Mouse (Mus musculus) lung, embryonic 15.5 days (tissue): ENCODE data around the gene Gm37419. TPM values are rescaled to one million over a fixed set of nuclear protein-coding genes. Genes with fewer than 3 reads are reported as not detected.

ENCODE experiments used
- ATAC-seq: fragments of 200-750 bp; cut with Nextera tagmentation; 2 replicates; pipeline ENCODE4 v1.8.0; 2017; ENCODE audit warnings: moderate number of reproducible peaks, borderline replicate concordance; ENCODE audit not compliant: low FRiP score, low TSS enrichment; ENCODE audit errors: extremely low read depth
- H3K27ac ChIP-seq: fragments of 300-500 bp; sonication (generic); 2 replicates; pipeline ENCODE4 v1.5.1; 2015; ENCODE audit warnings: moderate library complexity, mild to moderate bottlenecking, inconsistent platforms
- H3K27me3 ChIP-seq: fragments of 300-500 bp; sonication (generic); 2 replicates; pipeline ENCODE4 v1.6.1; 2015; ENCODE audit warnings: inconsistent platforms
- H3K36me3 ChIP-seq: fragments of 300-500 bp; sonication (generic); 2 replicates; pipeline ENCODE4 v1.6.1; 2015; ENCODE audit warnings: inconsistent platforms
- H3K4me1 ChIP-seq: fragments of 300-500 bp; sonication (generic); 2 replicates; pipeline ENCODE4 v1.6.1; 2015; ENCODE audit warnings: inconsistent platforms
- H3K4me2 ChIP-seq: fragments of 300-500 bp; sonication (generic); 2 replicates; pipeline ENCODE4 v1.6.1; 2015; ENCODE audit warnings: inconsistent platforms, mild to moderate bottlenecking, moderate library complexity
- H3K4me3 ChIP-seq: fragments of 300-500 bp; sonication (generic); 2 replicates; pipeline ENCODE4 v1.5.1; 2015; ENCODE audit warnings: mild to moderate bottlenecking, inconsistent platforms
- H3K9ac ChIP-seq: fragments of 300-500 bp; sonication (generic); 2 replicates; pipeline ENCODE4 v1.6.1; 2015; ENCODE audit warnings: inconsistent platforms
- H3K9me3 ChIP-seq: fragments of 300-500 bp; sonication (generic); 2 replicates; pipeline ENCODE4 v1.6.1; 2016; ENCODE audit warnings: inconsistent platforms
- WGBS: fragments of 180-500 bp; shearing (Covaris S2); methylation state at CpG from one replicate; pipeline ENCODE4 v1.1.7; 2015; 5-methylcytosine and 5-hydroxymethylcytosine counted together
- polyA plus RNA-seq: library from polyadenylated mRNA; unstranded; fragments of >200 nt; fragmentation: Nextera tagmentation; extraction: Ambion mirVana; gene quantifications from 2 replicates; pipeline ENCODE4 v1.2.1, GENCODE M21; 2015

Gm37419 gene
- polyA plus RNA-seq, 1 experiment from 2014 or later: not detected

GRCm38 (mm10) chr16:24011306-24011705 is 23.0 kb downstream of the Gm37419 start:
- no peak overlapping the region for H3K27ac ChIP-seq
- ATAC-seq: no peak
- H3K27me3 ChIP-seq: no peaks in the 10 kb centered on the region
- H3K9ac ChIP-seq: no peak overlapping the region
- H3K4me1 ChIP-seq: no peaks in the 10 kb centered on the region
- 79% methylated on average over 3 of the region's 3 CpGs for WGBS
- no peak overlapping the region for H3K4me2 ChIP-seq
- no peak overlapping the region for H3K4me3 ChIP-seq
- no peaks in the 10 kb centered on the region for H3K9me3 ChIP-seq
- H3K36me3 ChIP-seq: no peaks in the 10 kb centered on the region

GRCm38 (mm10) chr16:24012066-24012465 is 23.8 kb downstream of the Gm37419 start:
- Histone ChIP-seq H3K4me1 (no peaks in the 10 kb centered on the region), H3K27me3 (no peaks in the 10 kb centered on the region), H3K9me3 (no peaks in the 10 kb centered on the region), H3K27ac (no peak overlapping the region), H3K36me3 (no peaks in the 10 kb centered on the region), H3K9ac (no peak overlapping the region), H3K4me3 (no peak overlapping the region), H3K4me2 (no peak overlapping the region)
- WGBS: 19% methylated on average over 3 of the region's 3 CpGs
- no peak for ATAC-seq

- Histone ChIP-seq H3K36me3 (no peaks in the 10 kb centered on the region), H3K9me3 (no peaks in the 10 kb centered on the region), H3K4me3 (no peak overlapping the region), H3K4me1 (no peaks in the 10 kb centered on the region), H3K4me2 (no peak overlapping the region), H3K9ac (no peak overlapping the region), H3K27me3 (no peaks in the 10 kb centered on the region), H3K27ac (no peak overlapping the region)
- 42% methylated on average over 3 of the region's 3 CpGs for WGBS
- no peak for ATAC-seq
These were observed 26.1 kb downstream of the Gm37419 start for GRCm38 (mm10) chr16:24014378-24014777.

- 65% methylated on average over 6 of the region's 6 CpGs for WGBS
- H3K4me2 ChIP-seq: no peak overlapping the region
- no peak for ATAC-seq
- H3K9ac ChIP-seq: no peak overlapping the region
- no peaks in the 10 kb centered on the region for H3K9me3 ChIP-seq
- no peak overlapping the region for H3K4me3 ChIP-seq
- no peaks in the 10 kb centered on the region for H3K27me3 ChIP-seq
- no peaks in the 10 kb centered on the region for H3K4me1 ChIP-seq
- no peaks in the 10 kb centered on the region for H3K36me3 ChIP-seq
- H3K27ac ChIP-seq: no peak overlapping the region
These were observed 28.0 kb downstream of the Gm37419 start for GRCm38 (mm10) chr16:24016273-24016672.

GRCm38 (mm10) chr16:24016742-24017141 is 28.5 kb downstream of the Gm37419 start:
- H3K9ac ChIP-seq: no peak overlapping the region
- ATAC-seq: no peak
- H3K4me3 ChIP-seq: no peak overlapping the region
- no peaks in the 10 kb centered on the region for H3K4me1 ChIP-seq
- no peaks in the 10 kb centered on the region for H3K27me3 ChIP-seq
- WGBS: 66% methylated on average over 5 of the region's 5 CpGs
- no peak overlapping the region for H3K4me2 ChIP-seq
- H3K27ac ChIP-seq: no peak overlapping the region
- no peaks in the 10 kb centered on the region for H3K36me3 ChIP-seq
- no peaks in the 10 kb centered on the region for H3K9me3 ChIP-seq

- no peak overlapping the region for H3K27ac ChIP-seq
- no peaks in the 10 kb centered on the region for H3K27me3 ChIP-seq
- no peaks in the 10 kb centered on the region for H3K9me3 ChIP-seq
- no peak for ATAC-seq
- no peak overlapping the region for H3K4me3 ChIP-seq
- H3K4me1 ChIP-seq: no peaks in the 10 kb centered on the region
- H3K36me3 ChIP-seq: no peaks in the 10 kb centered on the region
- 43% methylated on average over 1 of the region's 1 CpGs for WGBS
- H3K9ac ChIP-seq: no peak overlapping the region
- no peak overlapping the region for H3K4me2 ChIP-seq
These were observed 33.4 kb downstream of the Gm37419 start for GRCm38 (mm10) chr16:24021722-24022121.

- Histone ChIP-seq H3K27me3 (no peaks in the 10 kb centered on the region), H3K9me3 (no peaks in the 10 kb centered on the region), H3K4me3 (no peak overlapping the region), H3K9ac (no peak overlapping the region), H3K27ac (no peak overlapping the region), H3K4me1 (no peaks in the 10 kb centered on the region), H3K4me2 (no peak overlapping the region), H3K36me3 (no peaks in the 10 kb centered on the region)
- ATAC-seq: no peak
- 76% methylated on average over 4 of the region's 4 CpGs for WGBS
These were observed 34.3 kb downstream of the Gm37419 start for GRCm38 (mm10) chr16:24022605-24023004.

GRCm38 (mm10) chr16:24025442-24025841 is 37.2 kb downstream of the Gm37419 start:
- H3K36me3 ChIP-seq: no peaks in the 10 kb centered on the region
- no peak overlapping the region for H3K4me3 ChIP-seq
- no peaks in the 10 kb centered on the region for H3K27me3 ChIP-seq
- no peak overlapping the region for H3K9ac ChIP-seq
- WGBS: 49% methylated on average over 7 of the region's 7 CpGs
- H3K9me3 ChIP-seq: no peaks in the 10 kb centered on the region
- no peak overlapping the region for H3K4me2 ChIP-seq
- H3K27ac ChIP-seq: no peak overlapping the region
- ATAC-seq: no peak
- no peaks in the 10 kb centered on the region; the same call in 1 of the 2 replicates for H3K4me1 ChIP-seq

GRCm38 (mm10) chr16:24029965-24030672 is 41.8 kb downstream of the Gm37419 start:
- Histone ChIP-seq H3K27me3 (no peaks in the 10 kb centered on the region), H3K36me3 (no peaks in the 10 kb centered on the region), H3K27ac (no peak overlapping the region), H3K4me1 (no peaks in the 10 kb centered on the region; the same call in 1 of the 2 replicates), H3K9me3 (no peaks in the 10 kb centered on the region), H3K4me3 (no peak overlapping the region), H3K4me2 (no peak overlapping the region), H3K9ac (no peak overlapping the region)
- ATAC-seq: no peak
- WGBS: 50% methylated on average over 2 of the region's 2 CpGs

GRCm38 (mm10) chr16:24033259-24033658 is 45.0 kb downstream of the Gm37419 start:
- whole genome bisulfite sequencing: 88% methylated on average over 5 of the region's 5 CpGs
- Histone ChIP-seq H3K36me3 (no peaks in the 10 kb centered on the region), H3K4me2 (no peak overlapping the region), H3K9me3 (no peaks in the 10 kb centered on the region), H3K9ac (no peak overlapping the region), H3K27ac (no peak overlapping the region), H3K4me3 (no peak overlapping the region), H3K4me1 (no peaks in the 10 kb centered on the region; the same call in 1 of the 2 replicates), H3K27me3 (no peaks in the 10 kb centered on the region)
- no peak for ATAC-seq

- 51% methylated on average over 2 of the region's 2 CpGs for WGBS
- no peak for ATAC-seq
These were observed 46.2 kb downstream of the Gm37419 start for GRCm38 (mm10) chr16:24034450-24034849.

GRCm38 (mm10) chr16:24035767-24036166 is 47.5 kb downstream of the Gm37419 start:
- Histone ChIP-seq H3K4me2 (no peak overlapping the region), H3K4me3 (no peak overlapping the region), H3K9ac (no peak overlapping the region), H3K27me3 (no peaks in the 10 kb centered on the region), H3K27ac (peak overlapping the region; percentile 5; the same call in 1 of the 2 replicates), H3K9me3 (no peaks in the 10 kb centered on the region), H3K36me3 (no peaks in the 10 kb centered on the region), H3K4me1 (no peaks in the 10 kb centered on the region)
- ATAC-seq: no peak

More at GRCm38 (mm10) chr16:24034450-24034849, 46.2 kb downstream of the Gm37419 start:
- Histone ChIP-seq H3K4me1 (no peaks in the 10 kb centered on the region; the same call in 1 of the 2 replicates), H3K27me3 (no peaks in the 10 kb centered on the region), H3K9ac (no peak overlapping the region), H3K27ac (no peak overlapping the region), H3K36me3 (no peaks in the 10 kb centered on the region), H3K4me3 (no peak overlapping the region), H3K9me3 (no peaks in the 10 kb centered on the region), H3K4me2 (no peak overlapping the region)
